Mouse (Mus musculus): Measurements from ENCODE around the gene Gpr82. TPM values are rescaled to one million over a fixed set of nuclear protein-coding genes. Genes with fewer than 3 reads are reported as not detected.

Gpr82 gene
- polyA plus RNA-seq, 1 experiment: 0.01 TPM

- TF ChIP-seq E2F4 (IDR thresholded peaks at IDR 0.05; ENCODE audit: insufficient read depth) (no peak), CEBPB (IDR thresholded peaks at IDR 0.05; ENCODE audit: insufficient read depth, poor library complexity, severe bottlenecking) (no peak), TCF3 (IDR thresholded peaks at IDR 0.05; ENCODE audit: insufficient read length, low read depth) (no peak), POLR2A (IDR thresholded peaks at IDR 0.05; ENCODE audit: insufficient read length, low read depth) (no peak), SRF (IDR thresholded peaks at IDR 0.05; ENCODE audit: control insufficient read depth, insufficient read length, low read depth) (no peak)
- Histone ChIP-seq H3K27me3 (ENCODE audit: control insufficient read depth, insufficient read depth, insufficient read length) (no peaks in the 10 kb centered on the region), H3K36me3 (ENCODE audit: control insufficient read depth, insufficient read depth) (no peaks in the 10 kb centered on the region), H3K4me2 (ENCODE audit: low read depth) (no peak overlapping the region), H3ac (ENCODE audit: control insufficient read depth, insufficient read length) (no peak overlapping the region), H3K4me3 (no peak overlapping the region), H3K79me2 (ENCODE audit: control insufficient read depth, insufficient read depth) (no peaks in the 10 kb centered on the region)
These were observed 9.3 kb upstream of the Gpr82 start for GRCm38 (mm10) chrX:13651889-13652288.

GRCm38 (mm10) chrX:13652291-13652690 lies 8.9 kb upstream of the Gpr82 start:
- H3K27me3 ChIP-seq (ENCODE audit: control insufficient read depth, insufficient read depth, insufficient read length): no peaks in the 10 kb centered on the region
- H3K36me3 ChIP-seq (ENCODE audit: control insufficient read depth, insufficient read depth): no peaks in the 10 kb centered on the region
- no peak overlapping the region for H3ac ChIP-seq (ENCODE audit: control insufficient read depth, insufficient read length)
- no peak overlapping the region for H3K4me2 ChIP-seq (ENCODE audit: low read depth)
- H3K4me3 ChIP-seq: no peak overlapping the region
- TF ChIP-seq MAX (IDR thresholded peaks at IDR 0.05; ENCODE audit: low read depth) (no peak), TCF12 (IDR thresholded peaks at IDR 0.05; ENCODE audit: insufficient read depth, poor library complexity, severe bottlenecking) (no peak), SRF (IDR thresholded peaks at IDR 0.05; ENCODE audit: control insufficient read depth, insufficient read length, low read depth) (no peak), POLR2A (IDR thresholded peaks at IDR 0.05; ENCODE audit: insufficient read length, low read depth) (no peak), POLR2AphosphoS2 (IDR thresholded peaks at IDR 0.05; ENCODE audit: insufficient read length, low read depth) (no peak), MYOG (IDR thresholded peaks at IDR 0.05; ENCODE audit: control insufficient read depth in 1 of 3, insufficient read depth in 1 of 3, insufficient read length in 2 of 3, low read depth in 2 of 3) (no peak), REST (IDR thresholded peaks at IDR 0.05; ENCODE audit: insufficient read depth, insufficient read length) (no peak), E2F4 (IDR thresholded peaks at IDR 0.05; ENCODE audit: insufficient read depth) (no peak), MYOD1 (IDR thresholded peaks at IDR 0.05; ENCODE audit: control insufficient read depth in 1 of 3, insufficient read length in 2 of 3, low read depth in 2 of 3) (no peak)
- no peaks in the 10 kb centered on the region for H3K79me2 ChIP-seq (ENCODE audit: control insufficient read depth, insufficient read depth)

- Histone ChIP-seq H3K4me3 (no peak overlapping the region), H3K27me3 (ENCODE audit: control insufficient read depth, insufficient read depth, insufficient read length) (no peaks in the 10 kb centered on the region), H3ac (ENCODE audit: control insufficient read depth, insufficient read length) (no peak overlapping the region), H3K4me2 (ENCODE audit: low read depth) (no peak overlapping the region), H3K36me3 (ENCODE audit: control insufficient read depth, insufficient read depth) (no peaks in the 10 kb centered on the region), H3K79me2 (ENCODE audit: control insufficient read depth, insufficient read depth) (no peaks in the 10 kb centered on the region)
- TF ChIP-seq TCF12 (IDR thresholded peaks at IDR 0.05; ENCODE audit: insufficient read depth, poor library complexity, severe bottlenecking) (no peak), SRF (IDR thresholded peaks at IDR 0.05; ENCODE audit: control insufficient read depth, insufficient read length, low read depth) (no peak), USF1 (IDR thresholded peaks at IDR 0.05; ENCODE audit: low read depth) (no peak), TCF3 (IDR thresholded peaks at IDR 0.05; ENCODE audit: insufficient read length, low read depth) (no peak), MYOG (IDR thresholded peaks at IDR 0.05; ENCODE audit: control insufficient read depth in 1 of 3, insufficient read depth in 1 of 3, insufficient read length in 2 of 3, low read depth in 2 of 3) (no peak), POLR2AphosphoS2 (IDR thresholded peaks at IDR 0.05; ENCODE audit: insufficient read length, low read depth) (no peak), REST (IDR thresholded peaks at IDR 0.05; ENCODE audit: insufficient read depth, insufficient read length) (no peak), POLR2A (IDR thresholded peaks at IDR 0.05; ENCODE audit: insufficient read length, low read depth) (no peak), E2F4 (IDR thresholded peaks at IDR 0.05; ENCODE audit: insufficient read depth) (no peak), MAX (IDR thresholded peaks at IDR 0.05; ENCODE audit: low read depth) (no peak), MYOD1 (IDR thresholded peaks at IDR 0.05; ENCODE audit: control insufficient read depth in 1 of 3, insufficient read length in 2 of 3, low read depth in 2 of 3) (no peak), CEBPB (IDR thresholded peaks at IDR 0.05; ENCODE audit: insufficient read depth, poor library complexity, severe bottlenecking) (no peak)
These were observed 6.2 kb upstream of the Gpr82 start for GRCm38 (mm10) chrX:13655005-13655421.

GRCm38 (mm10) chrX:13655906-13656305 lies 5.3 kb upstream of the Gpr82 start:
- Histone ChIP-seq H3K4me2 (ENCODE audit: low read depth) (no peak overlapping the region), H3K36me3 (ENCODE audit: control insufficient read depth, insufficient read depth) (no peaks in the 10 kb centered on the region), H3K27me3 (ENCODE audit: control insufficient read depth, insufficient read depth, insufficient read length) (no peaks in the 10 kb centered on the region), H3ac (ENCODE audit: control insufficient read depth, insufficient read length) (no peak overlapping the region), H3K4me3 (no peak overlapping the region), H3K79me2 (ENCODE audit: control insufficient read depth, insufficient read depth) (no peaks in the 10 kb centered on the region)
- no peak for TF ChIP-seq E2F4 (IDR thresholded peaks at IDR 0.05; ENCODE audit: insufficient read depth)
- no peak for TF ChIP-seq CEBPB (IDR thresholded peaks at IDR 0.05; ENCODE audit: insufficient read depth, poor library complexity, severe bottlenecking)
- TF ChIP-seq SRF (IDR thresholded peaks at IDR 0.05; ENCODE audit: control insufficient read depth, insufficient read length, low read depth): no peak
- no peak for TF ChIP-seq POLR2A (IDR thresholded peaks at IDR 0.05; ENCODE audit: insufficient read length, low read depth)
- TF ChIP-seq MAX (IDR thresholded peaks at IDR 0.05; ENCODE audit: low read depth): no peak
- no peak for TF ChIP-seq REST (IDR thresholded peaks at IDR 0.05; ENCODE audit: insufficient read depth, insufficient read length)
- TF ChIP-seq USF1 (IDR thresholded peaks at IDR 0.05; ENCODE audit: low read depth): no peak
- no peak for TF ChIP-seq MYOG (IDR thresholded peaks at IDR 0.05; ENCODE audit: control insufficient read depth in 1 of 3, insufficient read depth in 1 of 3, insufficient read length in 2 of 3, low read depth in 2 of 3)
- TF ChIP-seq TCF12 (IDR thresholded peaks at IDR 0.05; ENCODE audit: insufficient read depth, poor library complexity, severe bottlenecking): no peak
- TF ChIP-seq TCF3 (IDR thresholded peaks at IDR 0.05; ENCODE audit: insufficient read length, low read depth): no peak
- no peak for TF ChIP-seq POLR2AphosphoS2 (IDR thresholded peaks at IDR 0.05; ENCODE audit: insufficient read length, low read depth)
- no peak for TF ChIP-seq MYOD1 (IDR thresholded peaks at IDR 0.05; ENCODE audit: control insufficient read depth in 1 of 3, insufficient read length in 2 of 3, low read depth in 2 of 3)

GRCm38 (mm10) chrX:13656721-13657120 lies 4.4 kb upstream of the Gpr82 start:
- no peak overlapping the region for H3K4me2 ChIP-seq (ENCODE audit: low read depth)
- TF ChIP-seq TCF12 (IDR thresholded peaks at IDR 0.05; ENCODE audit: insufficient read depth, poor library complexity, severe bottlenecking) (no peak), MAX (IDR thresholded peaks at IDR 0.05; ENCODE audit: low read depth) (no peak)
- no peak overlapping the region for H3ac ChIP-seq (ENCODE audit: control insufficient read depth, insufficient read length)
- H3K4me3 ChIP-seq: no peak overlapping the region
- no peaks in the 10 kb centered on the region for H3K27me3 ChIP-seq (ENCODE audit: control insufficient read depth, insufficient read depth, insufficient read length)
- H3K36me3 ChIP-seq (ENCODE audit: control insufficient read depth, insufficient read depth): no peaks in the 10 kb centered on the region
- H3K79me2 ChIP-seq (ENCODE audit: control insufficient read depth, insufficient read depth): no peaks in the 10 kb centered on the region

Data from myocyte (in vitro differentiated cells).